Mouse (Mus musculus) gastrocnemius, adult 18-20 months (tissue): Measurements from ENCODE around the gene Alkbh6. TPM values are rescaled to one million over a fixed set of nuclear protein-coding genes. Genes with fewer than 3 reads are reported as not detected.

ENCODE experiments used
- DNase-seq: peaks from one replicate; pipeline ENCODE4 v3.0.0; 2021; ENCODE audit warnings: low spot score
- total RNA-seq, 2 experiments: library from RNA; stranded (reverse); gene quantifications; 2 replicates each; pipeline ENCODE4 v1.2.3; 2021

The Alkbh6 gene
- total RNA-seq, 2 experiments from 2014 or later, result 20.6 to 24.6 TPM

DNA sequence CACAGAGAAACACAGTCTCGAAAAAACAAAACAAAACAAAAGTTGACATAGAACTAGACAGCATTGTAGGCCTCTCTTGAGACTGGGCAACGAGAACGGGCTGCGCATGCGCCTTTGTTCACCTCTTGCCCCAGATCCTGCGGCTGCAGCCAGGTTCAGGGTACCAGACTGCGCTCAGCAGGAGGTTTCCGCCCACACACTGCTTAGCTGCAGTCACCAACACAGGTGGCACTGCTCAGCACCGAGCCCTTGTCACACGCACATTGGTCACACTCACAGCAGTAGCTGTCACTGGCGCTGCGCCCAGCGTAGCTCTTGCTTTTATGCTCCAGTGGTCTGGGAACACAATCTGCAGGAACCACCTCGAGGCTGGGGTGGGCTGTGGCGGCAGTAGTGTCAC lies 18.6 kb downstream of the Alkbh6 start:
- DNase-seq, result no peak

DNA sequence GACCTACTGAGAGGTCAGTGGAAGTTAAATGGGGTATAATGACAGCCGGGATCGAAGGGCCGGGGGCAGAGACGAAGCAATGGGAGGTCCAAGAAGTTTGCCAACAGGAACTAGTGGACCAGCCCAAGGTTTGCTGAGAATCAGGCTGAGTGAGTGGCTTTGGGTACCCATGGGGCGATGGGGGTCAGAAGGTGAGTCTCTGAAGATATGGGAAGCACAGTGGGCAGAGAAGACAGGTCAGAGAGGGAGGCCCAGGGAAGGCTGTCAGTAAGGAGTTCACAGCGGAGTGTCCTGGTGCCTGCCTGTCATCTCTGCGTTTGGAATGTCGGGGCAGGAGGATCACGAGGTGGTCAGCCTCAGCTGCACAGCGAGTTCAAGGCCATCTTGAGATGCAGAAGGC lies 19.9 kb downstream of the Alkbh6 start:
- DNase-seq, result no peak

DNA sequence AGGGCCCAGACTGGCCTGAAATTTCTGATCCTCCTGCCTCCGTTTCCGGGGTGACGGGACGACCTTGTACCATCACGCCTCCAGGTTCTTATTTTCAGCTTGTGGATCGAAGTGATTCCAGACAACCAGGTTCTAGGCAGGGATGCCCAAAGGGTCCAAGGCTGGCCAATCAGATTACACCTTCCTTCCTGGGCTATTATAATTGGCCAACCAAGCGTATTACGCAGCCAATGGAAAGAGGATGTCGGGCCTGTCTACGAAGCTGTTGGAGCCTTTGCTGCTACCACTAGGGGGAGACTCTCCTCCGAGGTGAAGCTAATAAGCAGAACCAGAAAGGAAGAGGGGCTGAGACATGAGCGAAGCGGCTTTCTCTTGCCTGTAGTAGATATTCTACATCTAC lies 23.4 kb downstream of the Alkbh6 start:
- peak; percentile 64 for DNase-seq

DNA sequence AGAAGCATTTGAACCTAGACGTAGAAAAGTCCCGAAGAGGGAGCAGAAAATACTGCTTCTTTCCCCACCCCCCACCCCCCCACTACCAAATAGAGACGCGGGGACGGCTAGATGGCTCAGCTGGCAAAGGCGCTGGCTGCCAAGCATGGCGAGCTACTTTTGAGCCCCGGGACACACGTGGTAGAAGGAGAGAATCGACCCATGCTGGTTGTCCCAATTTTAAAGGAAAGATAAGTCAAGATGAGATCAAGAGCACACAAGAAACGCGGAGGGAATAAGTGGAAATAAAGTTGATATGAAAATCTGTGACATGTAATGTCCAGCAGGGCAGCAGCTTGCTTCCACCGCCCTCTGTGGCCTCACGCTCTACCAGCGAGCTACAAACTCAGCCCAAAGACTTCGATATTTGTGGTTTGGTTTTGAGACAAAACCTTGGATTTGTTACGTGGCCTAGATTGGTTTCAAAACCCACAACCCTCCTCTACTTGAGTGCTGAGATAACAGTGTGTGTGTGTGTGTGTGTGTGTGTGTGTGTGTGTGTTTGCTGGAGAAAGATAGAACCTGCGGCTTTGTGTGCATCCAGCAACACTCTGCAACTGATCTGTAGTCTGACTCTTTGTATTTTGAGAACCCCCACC lies 24.2 kb downstream of the Alkbh6 start:
- DNase-seq, result no peak

- DNase-seq, result peak; percentile 41
Measured at GRCm38 (mm10) chr7:30333436-30333835, 24.9 kb downstream of the Alkbh6 start.

- DNase-seq, result no peak
Measured at GRCm38 (mm10) chr7:30334563-30334962, 26.0 kb downstream of the Alkbh6 start.

GRCm38 (mm10) chr7:30335688-30336087 lies 27.2 kb downstream of the Alkbh6 start:
- no peak for DNase-seq

GRCm38 (mm10) chr7:30336384-30336783 lies 27.9 kb downstream of the Alkbh6 start:
- peak; percentile 81 for DNase-seq

DNA sequence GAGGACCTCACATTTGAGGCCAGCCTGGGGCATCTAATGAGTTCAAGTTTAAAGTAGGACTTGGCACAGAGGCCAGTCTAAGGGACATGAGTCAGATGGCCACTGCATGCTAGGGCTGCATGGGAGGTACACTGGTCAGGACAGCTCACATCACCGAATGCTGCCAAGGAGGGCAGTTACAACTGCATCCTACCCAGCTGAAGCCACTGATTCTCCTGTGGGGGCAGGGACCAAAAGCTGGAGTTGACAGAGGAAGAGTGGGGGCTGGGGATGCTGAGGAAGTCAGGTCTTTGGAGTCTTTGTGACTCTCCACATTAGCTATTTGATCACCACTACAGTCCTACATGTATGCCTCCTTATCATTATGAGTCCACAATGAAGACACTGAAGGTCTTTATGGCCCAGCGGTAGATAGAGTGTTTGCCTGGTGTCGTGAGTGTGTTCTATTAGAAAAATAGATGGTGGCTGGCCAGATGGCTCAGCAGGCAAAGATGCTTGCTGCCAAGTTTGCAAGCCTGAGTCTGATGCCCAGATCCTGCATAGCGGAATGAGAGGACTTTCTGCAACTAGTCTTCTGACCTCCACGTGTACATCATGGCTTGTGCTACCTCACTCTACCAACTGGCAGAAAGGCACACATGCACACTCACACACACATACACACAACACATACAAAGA lies 31.1 kb downstream of the Alkbh6 start:
- no peak for DNase-seq

GRCm38 (mm10) chr7:30346635-30347379 lies 38.3 kb downstream of the Alkbh6 start:
- DNase-seq, result peak; percentile 52

- peak; percentile 35 for DNase-seq
Measured at GRCm38 (mm10) chr7:30347828-30348227, 39.3 kb downstream of the Alkbh6 start.

GRCm38 (mm10) chr7:30353279-30353822 lies 44.8 kb downstream of the Alkbh6 start:
- DNase-seq, result peak; percentile 78

DNA sequence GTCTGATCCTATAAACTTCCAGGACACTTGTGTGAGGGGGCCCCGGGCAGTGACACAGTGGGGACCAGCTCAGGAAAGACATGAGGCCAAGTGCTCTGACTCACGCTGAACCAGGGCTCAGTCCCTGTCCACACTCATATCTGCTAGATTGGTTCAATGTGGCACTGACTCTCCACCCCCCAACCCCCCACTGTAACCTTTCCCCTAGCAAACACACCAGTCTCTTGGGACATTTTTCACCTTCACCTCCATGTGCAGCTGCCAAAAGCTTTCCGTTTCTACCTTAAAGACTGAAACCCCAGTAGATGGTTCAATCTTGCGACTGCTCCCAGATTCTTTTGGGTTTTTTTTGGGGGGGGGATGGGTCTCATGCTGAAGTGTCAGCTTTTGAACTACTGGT lies 45.5 kb downstream of the Alkbh6 start:
- no peak for DNase-seq

DNA sequence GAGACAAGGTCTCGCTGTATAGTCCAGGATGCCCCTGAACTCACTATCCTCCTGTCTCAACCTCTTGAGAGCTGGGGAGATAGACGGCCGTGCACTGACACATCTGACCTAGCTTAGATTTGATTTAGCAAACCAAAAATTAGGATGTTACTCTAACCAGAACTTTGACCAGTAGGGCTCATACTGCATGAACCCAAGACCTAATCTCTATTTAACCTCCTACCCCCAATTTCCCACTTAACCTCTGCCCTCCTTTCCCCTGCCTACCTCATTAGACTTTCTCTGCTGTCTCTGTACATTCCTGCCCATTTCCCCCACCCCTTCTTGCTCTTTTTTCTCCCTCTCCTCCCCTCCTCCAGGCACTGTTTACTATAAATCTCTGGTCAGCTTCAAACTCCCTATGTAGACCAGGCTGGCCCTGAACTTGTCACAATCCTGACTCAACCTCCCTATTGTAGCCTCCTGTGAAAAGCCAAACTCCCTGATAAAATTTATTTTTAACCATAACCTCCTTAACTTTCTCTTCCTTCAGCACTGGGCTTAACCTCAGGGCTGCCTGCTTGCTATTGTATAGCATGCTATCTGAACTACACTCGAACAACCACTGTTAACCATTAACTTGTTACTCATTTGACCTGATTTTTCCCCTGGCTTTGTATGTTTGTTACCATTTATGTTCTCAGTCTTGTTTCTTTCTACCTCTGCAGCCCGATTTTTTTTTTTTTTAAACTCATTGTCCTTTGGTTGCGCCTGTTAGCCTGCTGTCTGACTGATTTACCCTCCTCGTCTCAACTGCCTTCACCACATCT lies 50.1 kb downstream of the Alkbh6 start:
- no peak for DNase-seq

- DNase-seq, result no peak
Measured at GRCm38 (mm10) chr7:30359276-30359865, 50.9 kb downstream of the Alkbh6 start.

DNA sequence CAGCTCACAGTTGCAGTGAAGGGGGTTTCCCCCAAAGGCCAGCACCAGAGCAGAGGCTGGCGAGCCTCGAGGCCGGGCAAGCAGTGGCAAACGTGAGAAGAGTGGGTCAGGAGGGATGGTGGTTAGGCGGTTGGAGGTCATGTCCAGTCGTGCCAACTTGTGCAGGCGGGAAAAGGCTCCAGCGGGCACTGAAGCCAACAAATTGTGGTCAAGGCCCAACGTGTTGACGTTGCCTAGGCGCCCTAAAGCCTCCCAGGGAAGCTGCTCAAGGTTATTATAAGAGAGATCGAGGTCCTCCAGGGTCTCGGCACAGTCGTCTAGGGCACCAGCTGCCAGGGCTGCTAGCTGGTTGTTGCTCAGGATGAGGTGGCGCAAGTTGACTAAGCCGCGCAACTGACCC lies 51.5 kb downstream of the Alkbh6 start:
- no peak for DNase-seq

DNA sequence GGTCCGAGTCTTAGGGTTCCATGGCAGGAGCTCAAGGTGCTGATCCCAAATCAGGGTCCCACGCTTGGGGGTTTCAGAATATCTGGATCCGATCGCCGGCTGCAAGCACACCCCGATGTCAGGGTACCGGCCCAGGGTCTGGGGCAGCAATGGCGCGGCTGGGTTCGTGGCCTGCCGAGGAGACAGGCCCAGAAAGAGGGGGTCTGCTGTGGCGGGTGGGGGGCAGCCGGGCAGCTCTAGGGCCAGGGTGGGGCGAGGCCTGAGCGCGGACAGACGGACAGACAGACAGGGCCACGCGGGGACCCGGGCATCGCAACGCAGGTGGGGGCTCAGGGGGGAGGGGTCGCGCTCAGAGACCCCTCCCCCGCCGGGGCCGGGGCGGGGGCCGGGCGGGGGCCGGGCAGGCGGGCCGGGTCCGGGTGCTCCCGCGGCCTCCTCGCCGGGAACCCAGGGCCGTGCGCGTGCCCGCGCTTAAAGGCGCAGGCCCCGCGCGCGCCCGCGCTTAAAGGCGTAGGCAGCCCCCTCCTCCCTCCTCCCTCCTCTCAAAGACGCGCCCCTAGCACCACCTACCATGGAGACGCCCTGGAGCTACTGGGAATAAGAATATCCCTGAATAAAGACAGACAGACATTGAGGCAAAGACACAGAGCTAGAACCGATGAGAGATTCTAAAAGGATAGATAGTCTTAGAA lies 54.3 kb downstream of the Alkbh6 start, which contains the start of gene Lrfn3:
TSS of gene Lrfn3 (minus strand) at position 121 of the 692 bp plus-strand sequence.
- peak; percentile 29 for DNase-seq

GRCm38 (mm10) chr7:30363344-30363738 lies 54.8 kb downstream of the Alkbh6 start:
- DNase-seq, result no peak
